Mouse (Mus musculus) thymus, adult 2 months (tissue): ENCODE data around the gene Robo3.

Source experiments
- CTCF ChIP-seq: fragments of 200-500 bp; IDR thresholded peaks from 2 replicates; pipeline ENCODE4 v1.5.1; 2012; ENCODE audit warnings: mild to moderate bottlenecking, control low read depth, low read length, moderate library complexity, borderline replicate concordance; ENCODE audit not compliant: control insufficient read depth, poor library complexity, insufficient read depth; ENCODE audit errors: extremely low read depth
- POLR2A ChIP-seq: fragments of 200-500 bp; IDR thresholded peaks from 2 replicates; pipeline ENCODE4 v1.6.1; 2012; ENCODE audit warnings: mild to moderate bottlenecking, low read length, control low read depth, moderate library complexity; ENCODE audit not compliant: control insufficient read depth, poor library complexity, insufficient read depth; ENCODE audit errors: extremely low read depth

DNA sequence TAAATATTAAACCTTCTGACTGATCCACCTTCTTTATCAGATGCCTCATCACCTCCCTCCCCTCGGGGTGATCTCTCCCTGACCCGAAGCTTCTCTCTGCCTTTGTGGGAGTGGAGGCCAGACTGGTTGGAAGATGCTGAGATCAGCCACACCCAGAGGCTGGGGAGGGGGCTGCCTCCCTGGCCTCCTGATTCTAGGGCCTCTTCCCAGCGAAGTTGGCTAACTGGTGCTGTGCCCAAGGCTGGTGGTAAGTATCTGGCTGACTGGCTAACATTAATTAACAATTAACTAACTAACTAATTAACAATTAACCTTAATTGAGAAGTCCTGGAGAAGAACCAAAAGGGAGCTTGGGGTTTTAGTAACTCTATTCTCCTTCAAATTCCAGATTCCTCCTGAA is 20.1 kb downstream of the Robo3 start:
- no peak for TF ChIP-seq POLR2A
- no peak for TF ChIP-seq CTCF
